Mouse (Mus musculus): ENCODE measurements at regions not wholly inside any gene's neighbourhood (a gene's known extent, or its start where the extent isn't known, plus 50 kb on each side); places are given as distances from the start of the nearest gene placed in this dataset.
"Not testable (repeated sequence)": the region's sequence is repeated elsewhere in the genome, so short reads cannot be mapped to it uniquely, and the experiment has no call there.

- no peak overlapping the region for H3K4me3 ChIP-seq (ENCODE audit: insufficient read depth, low read depth, low read length)
- 86% methylated on average over 1 of the region's 1 CpGs for WGBS
- TF ChIP-seq CTCF (conservative IDR thresholded peaks at IDR 0.05; ENCODE audit: insufficient read depth, insufficient read length, low read depth, low read length) (no peak), POLR2A (IDR thresholded peaks at IDR 0.05; ENCODE audit: low read depth, low read length) (no peak)
Measured at GRCm38 (mm10) chr16:46818215-46818614, 319.9 kb upstream of the Nectin3 start.

GRCm38 (mm10) chr16:46811835-46812234 lies 313.5 kb upstream of the Nectin3 start:
- not testable (repeated sequence) for DNase-seq; H3K36me3 ChIP-seq (ENCODE audit: control insufficient read depth, insufficient read depth, low read length); H3K27ac ChIP-seq (ENCODE audit: insufficient read depth, low read depth, low read length); H3K4me3 ChIP-seq (ENCODE audit: insufficient read depth, low read depth, low read length); H3K27me3 ChIP-seq (replicated peaks; ENCODE audit: control insufficient read depth, insufficient read depth, low read length); H3K4me1 ChIP-seq (ENCODE audit: control insufficient read depth, insufficient read depth, low read length)

More at GRCm38 (mm10) chr16:46818215-46818614, 319.9 kb upstream of the Nectin3 start:
- Histone ChIP-seq H3K27me3 (replicated peaks; ENCODE audit: control insufficient read depth, insufficient read depth, low read length) (no peaks in the 10 kb centered on the region), H3K4me1 (ENCODE audit: control insufficient read depth, insufficient read depth, low read length) (no peaks in the 10 kb centered on the region), H3K27ac (ENCODE audit: insufficient read depth, low read depth, low read length) (no peak overlapping the region), H3K36me3 (ENCODE audit: control insufficient read depth, insufficient read depth, low read length) (no peaks in the 10 kb centered on the region)
- DNase-seq = no peak

GRCm38 (mm10) chr16:46807476-46807875 lies 309.2 kb upstream of the Nectin3 start:
- H3K4me3 ChIP-seq (ENCODE audit: insufficient read depth, low read depth, low read length) = no peak overlapping the region
- DNase-seq = no peak
- no peak for TF ChIP-seq POLR2A (IDR thresholded peaks at IDR 0.05; ENCODE audit: low read depth, low read length)
- no peak for TF ChIP-seq CTCF (conservative IDR thresholded peaks at IDR 0.05; ENCODE audit: insufficient read depth, insufficient read length, low read depth, low read length)
- no peak overlapping the region for H3K27ac ChIP-seq (ENCODE audit: insufficient read depth, low read depth, low read length)
- no peaks in the 10 kb centered on the region for H3K36me3 ChIP-seq (ENCODE audit: control insufficient read depth, insufficient read depth, low read length)
- H3K27me3 ChIP-seq (replicated peaks; ENCODE audit: control insufficient read depth, insufficient read depth, low read length) = no peaks in the 10 kb centered on the region
- peaks cover 2% of the 10 kb centered on the region; the same call in 1 of the 2 replicates for H3K4me1 ChIP-seq (ENCODE audit: control insufficient read depth, insufficient read depth, low read length)
- WGBS = 80% methylated on average over 2 of the region's 2 CpGs

GRCm38 (mm10) chr16:46776367-46776766 lies 278.0 kb upstream of the Nectin3 start:
- DNase-seq = peak; percentile 68

GRCm38 (mm10) chr16:46769383-46769782 lies 271.1 kb upstream of the Nectin3 start:
- Histone ChIP-seq H3K27me3 (replicated peaks; ENCODE audit: control insufficient read depth, insufficient read depth, low read length) (no peaks in the 10 kb centered on the region), H3K27ac (ENCODE audit: insufficient read depth, low read depth, low read length) (no peak overlapping the region), H3K36me3 (ENCODE audit: control insufficient read depth, insufficient read depth, low read length) (no peaks in the 10 kb centered on the region), H3K4me3 (ENCODE audit: insufficient read depth, low read depth, low read length) (no peak overlapping the region), H3K4me1 (ENCODE audit: control insufficient read depth, insufficient read depth, low read length) (no peaks in the 10 kb centered on the region)
- no peak for TF ChIP-seq CTCF (conservative IDR thresholded peaks at IDR 0.05; ENCODE audit: insufficient read depth, insufficient read length, low read depth, low read length)
- TF ChIP-seq POLR2A (IDR thresholded peaks at IDR 0.05; ENCODE audit: low read depth, low read length) = no peak
- WGBS = 59% methylated on average over 4 of the region's 4 CpGs
- no peak for DNase-seq

More at GRCm38 (mm10) chr16:46776367-46776766, 278.0 kb upstream of the Nectin3 start:
- no peaks in the 10 kb centered on the region for H3K36me3 ChIP-seq (ENCODE audit: control insufficient read depth, insufficient read depth, low read length)
- H3K27ac ChIP-seq (ENCODE audit: insufficient read depth, low read depth, low read length) = no peak overlapping the region
- H3K27me3 ChIP-seq (replicated peaks; ENCODE audit: control insufficient read depth, insufficient read depth, low read length) = no peaks in the 10 kb centered on the region
- TF ChIP-seq POLR2A (IDR thresholded peaks at IDR 0.05; ENCODE audit: low read depth, low read length) = no peak
- H3K4me1 ChIP-seq (ENCODE audit: control insufficient read depth, insufficient read depth, low read length) = no peaks in the 10 kb centered on the region
- H3K4me3 ChIP-seq (ENCODE audit: insufficient read depth, low read depth, low read length) = no peak overlapping the region
- WGBS = 36% methylated on average over 5 of the region's 5 CpGs

- Histone ChIP-seq H3K4me1 (ENCODE audit: control insufficient read depth, insufficient read depth, low read length) (no peaks in the 10 kb centered on the region), H3K36me3 (ENCODE audit: control insufficient read depth, insufficient read depth, low read length) (no peaks in the 10 kb centered on the region), H3K4me3 (ENCODE audit: insufficient read depth, low read depth, low read length) (no peak overlapping the region), H3K27me3 (replicated peaks; ENCODE audit: control insufficient read depth, insufficient read depth, low read length) (no peaks in the 10 kb centered on the region), H3K27ac (ENCODE audit: insufficient read depth, low read depth, low read length) (no peak overlapping the region)
- 40% methylated on average over 1 of the region's 1 CpGs for WGBS
- no peak for TF ChIP-seq POLR2A (IDR thresholded peaks at IDR 0.05; ENCODE audit: low read depth, low read length)
- no peak for TF ChIP-seq CTCF (conservative IDR thresholded peaks at IDR 0.05; ENCODE audit: insufficient read depth, insufficient read length, low read depth, low read length)
- DNase-seq = no peak
Measured at GRCm38 (mm10) chr16:46768376-46768775, 270.1 kb upstream of the Nectin3 start.

- Histone ChIP-seq H3K27ac (ENCODE audit: insufficient read depth, low read depth, low read length) (no peak overlapping the region), H3K27me3 (replicated peaks; ENCODE audit: control insufficient read depth, insufficient read depth, low read length) (no peaks in the 10 kb centered on the region), H3K4me3 (ENCODE audit: insufficient read depth, low read depth, low read length) (no peak overlapping the region), H3K36me3 (ENCODE audit: control insufficient read depth, insufficient read depth, low read length) (no peaks in the 10 kb centered on the region), H3K4me1 (ENCODE audit: control insufficient read depth, insufficient read depth, low read length) (no peaks in the 10 kb centered on the region)
- TF ChIP-seq POLR2A (IDR thresholded peaks at IDR 0.05; ENCODE audit: low read depth, low read length) = no peak
- no peak for TF ChIP-seq CTCF (conservative IDR thresholded peaks at IDR 0.05; ENCODE audit: insufficient read depth, insufficient read length, low read depth, low read length)
- DNase-seq = no peak
- 76% methylated on average over 4 of the region's 4 CpGs for WGBS
Measured at GRCm38 (mm10) chr16:46735140-46735539, 236.8 kb upstream of the Nectin3 start.

GRCm38 (mm10) chr16:46728424-46728823 lies 230.1 kb upstream of the Nectin3 start:
- no peak for DNase-seq
- Histone ChIP-seq H3K4me1 (ENCODE audit: control insufficient read depth, insufficient read depth, low read length) (no peaks in the 10 kb centered on the region), H3K27ac (ENCODE audit: insufficient read depth, low read depth, low read length) (no peak overlapping the region), H3K4me3 (ENCODE audit: insufficient read depth, low read depth, low read length) (no peak overlapping the region), H3K36me3 (ENCODE audit: control insufficient read depth, insufficient read depth, low read length) (no peaks in the 10 kb centered on the region), H3K27me3 (replicated peaks; ENCODE audit: control insufficient read depth, insufficient read depth, low read length) (no peaks in the 10 kb centered on the region)
- TF ChIP-seq CTCF (conservative IDR thresholded peaks at IDR 0.05; ENCODE audit: insufficient read depth, insufficient read length, low read depth, low read length) = no peak
- TF ChIP-seq POLR2A (IDR thresholded peaks at IDR 0.05; ENCODE audit: low read depth, low read length) = no peak
- WGBS = 74% methylated on average over 3 of the region's 3 CpGs
